Mouse (Mus musculus): ENCODE data around the gene Faf2.

- TF ChIP-seq POLR2A (IDR thresholded peaks at IDR 0.05; ENCODE audit: low read depth, low read length) = peak; percentile 45
- TF ChIP-seq CTCF (IDR thresholded peaks at IDR 0.05; ENCODE audit: extremely low read depth, insufficient read depth, insufficient read length, insufficient replicate concordance) = no peak
Measured at GRCm38 (mm10) chr13:54693558-54694347, 72.2 kb downstream of the Faf2 start, which contains the start of gene Rnf44.
